Mouse (Mus musculus) bone marrow, adult 2 months (tissue): ENCODE data around the gene Tgds.

Experiments used
- CTCF ChIP-seq: fragments of 200-500 bp; IDR thresholded peaks from 2 replicates; pipeline ENCODE4 v1.5.1; 2011; ENCODE audit warnings: low read length, control low read depth; ENCODE audit not compliant: control insufficient read depth, insufficient read depth
- POLR2A ChIP-seq: fragments of 200-500 bp; IDR thresholded peaks from 2 replicates; pipeline ENCODE4 v1.6.1; 2011; ENCODE audit warnings: low read depth, mild to moderate bottlenecking, control low read depth, low read length, borderline replicate concordance; ENCODE audit not compliant: control insufficient read depth

DNA sequence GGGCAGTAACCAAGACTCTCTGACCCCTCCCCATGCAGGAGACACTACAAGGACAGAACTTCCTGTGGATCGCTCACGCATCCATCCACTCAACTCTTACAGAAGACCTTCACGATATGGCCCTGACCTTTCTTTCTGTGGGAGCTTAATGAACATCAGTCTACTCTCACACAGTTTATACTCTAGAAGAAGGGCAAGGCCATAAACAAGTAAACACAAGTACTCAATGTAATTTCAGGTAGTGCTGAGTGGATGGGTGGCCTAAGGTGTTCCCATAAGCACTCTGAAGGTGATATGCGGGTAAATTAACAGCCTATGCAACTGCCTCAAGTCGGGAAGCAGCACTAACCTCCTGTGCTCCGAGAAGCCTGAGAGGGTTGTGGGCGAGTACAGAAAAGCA, 1.1 kb downstream of the Tgds start:
- no peak for TF ChIP-seq CTCF
- no peak for TF ChIP-seq POLR2A
